Mouse (Mus musculus): Measurements from ENCODE around the gene Lcn6. TPM values are rescaled to one million over a fixed set of nuclear protein-coding genes. Genes with fewer than 3 reads are reported as not detected.

The Lcn6 gene
- polyA plus RNA-seq, 1 experiment from 2014 or later = not detected

- Histone ChIP-seq H3K4me1 (ENCODE audit: control insufficient read depth, insufficient read depth, low read length) (no peaks in the 10 kb centered on the region), H3K36me3 (ENCODE audit: control insufficient read depth, insufficient read depth, low read length) (no peaks in the 10 kb centered on the region), H3K9ac (ENCODE audit: low read length) (no peak within 1 kb of the TSS), H3K27ac (ENCODE audit: low read length) (no peak within 1 kb of the TSS), H3K4me2 (ENCODE audit: low read depth, low read length) (no peak within 1 kb of the TSS), H3K4me3 (replicated peaks; ENCODE audit: low read length) (no peak within 1 kb of the TSS), H3K9me3 (replicated peaks; ENCODE audit: control insufficient read depth, low read length) (no peaks in the 10 kb centered on the region), H3K27me3 (ENCODE audit: control insufficient read depth, insufficient read depth, low read length) (no peaks in the 10 kb centered on the region)
- no peak for ATAC-seq (ENCODE audit: insufficient read depth, low FRiP score)
Measured at GRCm38 (mm10) chr2:25657652-25658051, 18.9 kb upstream of the Lcn6 start, which contains the start of gene Lcn5. TSS of gene Lcn5 (plus strand) at chr2:25657952.

DNA sequence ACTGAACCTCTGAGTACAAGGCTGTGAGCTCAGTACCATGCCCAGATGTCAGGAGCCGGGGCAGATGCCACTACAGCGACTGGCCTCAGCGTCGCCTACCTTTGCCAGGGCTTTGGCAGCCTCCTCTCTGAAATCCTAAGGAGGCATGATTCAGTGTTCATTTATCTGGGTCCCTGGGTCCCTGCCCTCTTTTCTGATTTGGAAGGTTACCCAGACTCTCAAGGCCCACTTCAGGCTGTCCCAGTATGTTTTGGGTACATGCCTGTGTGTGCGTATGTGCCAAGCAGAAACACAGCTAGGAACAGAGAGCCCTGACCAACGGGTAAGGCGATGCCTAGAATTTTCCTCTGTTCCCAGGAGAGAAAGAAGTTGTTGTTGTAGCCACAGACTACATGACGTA, 16.3 kb upstream of the Lcn6 start:
- no peak overlapping the region for H3K4me3 ChIP-seq (replicated peaks; ENCODE audit: low read length)

DNA sequence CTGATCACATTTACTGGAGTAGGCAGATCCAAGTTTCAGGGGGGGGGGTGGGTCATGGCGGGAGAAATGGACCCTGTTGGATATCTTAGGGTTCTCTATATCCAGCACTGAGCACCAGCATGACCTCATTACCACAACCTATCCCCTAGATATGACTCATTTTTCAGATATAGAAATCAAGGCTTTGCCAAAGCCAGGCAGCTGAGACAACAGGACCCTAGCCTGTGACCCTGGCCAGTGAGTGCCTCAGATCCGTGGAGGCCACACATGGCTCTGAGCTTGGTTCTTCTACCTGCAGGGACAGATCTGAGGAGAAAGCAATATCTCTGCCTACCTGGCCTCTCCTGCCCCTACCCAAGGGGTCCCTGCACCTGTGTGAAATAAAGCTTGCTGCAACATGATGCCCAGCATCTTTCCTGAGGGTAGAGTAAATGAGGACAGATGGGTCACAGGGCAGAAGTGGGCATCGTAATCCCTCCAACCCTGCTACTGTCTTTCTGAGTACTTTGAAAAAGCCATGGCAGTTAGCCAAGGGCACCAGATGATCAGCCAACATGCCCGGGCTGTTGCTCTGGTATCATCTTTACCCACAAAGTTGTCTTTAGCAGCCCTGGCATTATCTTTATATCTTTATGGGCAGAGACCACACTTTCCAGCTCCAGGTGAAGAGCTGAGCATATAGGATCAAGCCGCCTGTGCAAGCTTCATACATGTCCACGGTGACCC, 15.2 kb upstream of the Lcn6 start:
- WGBS = 75% methylated on average over 6 of the region's 6 CpGs
- no peak for ATAC-seq (ENCODE audit: insufficient read depth, low FRiP score)
- H3K27ac ChIP-seq (ENCODE audit: low read length) = no peak overlapping the region
- no peaks in the 10 kb centered on the region for H3K27me3 ChIP-seq (ENCODE audit: control insufficient read depth, insufficient read depth, low read length)
- H3K4me2 ChIP-seq (ENCODE audit: low read depth, low read length) = no peak overlapping the region
- no peaks in the 10 kb centered on the region for H3K36me3 ChIP-seq (ENCODE audit: control insufficient read depth, insufficient read depth, low read length)
- H3K4me1 ChIP-seq (ENCODE audit: control insufficient read depth, insufficient read depth, low read length) = no peaks in the 10 kb centered on the region
- H3K9ac ChIP-seq (ENCODE audit: low read length) = no peak overlapping the region
- no peak overlapping the region for H3K4me3 ChIP-seq (replicated peaks; ENCODE audit: low read length)
- no peaks in the 10 kb centered on the region for H3K9me3 ChIP-seq (replicated peaks; ENCODE audit: control insufficient read depth, low read length)

More for the DNA sequence above, 16.3 kb upstream of the Lcn6 start:
- H3K9ac ChIP-seq (ENCODE audit: low read length) = no peak overlapping the region
- no peak overlapping the region for H3K4me2 ChIP-seq (ENCODE audit: low read depth, low read length)
- H3K9me3 ChIP-seq (replicated peaks; ENCODE audit: control insufficient read depth, low read length) = no peaks in the 10 kb centered on the region
- no peaks in the 10 kb centered on the region for H3K27me3 ChIP-seq (ENCODE audit: control insufficient read depth, insufficient read depth, low read length)
- H3K4me1 ChIP-seq (ENCODE audit: control insufficient read depth, insufficient read depth, low read length) = no peaks in the 10 kb centered on the region
- WGBS = 82% methylated on average over 8 of the region's 8 CpGs
- no peak overlapping the region for H3K27ac ChIP-seq (ENCODE audit: low read length)
- H3K36me3 ChIP-seq (ENCODE audit: control insufficient read depth, insufficient read depth, low read length) = no peaks in the 10 kb centered on the region
- ATAC-seq (ENCODE audit: insufficient read depth, low FRiP score) = no peak

GRCm38 (mm10) chr2:25663511-25663910, 13.1 kb upstream of the Lcn6 start:
- Histone ChIP-seq H3K4me1 (ENCODE audit: control insufficient read depth, insufficient read depth, low read length) (no peaks in the 10 kb centered on the region), H3K27me3 (ENCODE audit: control insufficient read depth, insufficient read depth, low read length) (no peaks in the 10 kb centered on the region), H3K4me3 (replicated peaks; ENCODE audit: low read length) (no peak overlapping the region), H3K9me3 (replicated peaks; ENCODE audit: control insufficient read depth, low read length) (no peaks in the 10 kb centered on the region), H3K4me2 (ENCODE audit: low read depth, low read length) (no peak overlapping the region), H3K9ac (ENCODE audit: low read length) (no peak overlapping the region), H3K27ac (ENCODE audit: low read length) (no peak overlapping the region), H3K36me3 (ENCODE audit: control insufficient read depth, insufficient read depth, low read length) (no peaks in the 10 kb centered on the region)
- no peak for ATAC-seq (ENCODE audit: insufficient read depth, low FRiP score)
- WGBS = 61% methylated on average over 1 of the region's 1 CpGs

GRCm38 (mm10) chr2:25664125-25664524, 12.5 kb upstream of the Lcn6 start:
- no peak overlapping the region for H3K4me2 ChIP-seq (ENCODE audit: low read depth, low read length)
- no peak for ATAC-seq (ENCODE audit: insufficient read depth, low FRiP score)
- no peaks in the 10 kb centered on the region for H3K9me3 ChIP-seq (replicated peaks; ENCODE audit: control insufficient read depth, low read length)
- H3K27me3 ChIP-seq (ENCODE audit: control insufficient read depth, insufficient read depth, low read length) = no peaks in the 10 kb centered on the region
- no peak overlapping the region for H3K9ac ChIP-seq (ENCODE audit: low read length)
- 81% methylated on average over 5 of the region's 5 CpGs for WGBS
- H3K4me3 ChIP-seq (replicated peaks; ENCODE audit: low read length) = no peak overlapping the region
- no peak overlapping the region for H3K27ac ChIP-seq (ENCODE audit: low read length)
- H3K4me1 ChIP-seq (ENCODE audit: control insufficient read depth, insufficient read depth, low read length) = no peaks in the 10 kb centered on the region
- no peaks in the 10 kb centered on the region for H3K36me3 ChIP-seq (ENCODE audit: control insufficient read depth, insufficient read depth, low read length)

- H3K4me3 ChIP-seq (replicated peaks; ENCODE audit: low read length) = no peak overlapping the region
- no peaks in the 10 kb centered on the region for H3K36me3 ChIP-seq (ENCODE audit: control insufficient read depth, insufficient read depth, low read length)
- H3K27ac ChIP-seq (ENCODE audit: low read length) = no peak overlapping the region
- no peaks in the 10 kb centered on the region for H3K4me1 ChIP-seq (ENCODE audit: control insufficient read depth, insufficient read depth, low read length)
- no peak overlapping the region for H3K9ac ChIP-seq (ENCODE audit: low read length)
- no peaks in the 10 kb centered on the region for H3K9me3 ChIP-seq (replicated peaks; ENCODE audit: control insufficient read depth, low read length)
- 79% methylated on average over 1 of the region's 1 CpGs for WGBS
- no peaks in the 10 kb centered on the region for H3K27me3 ChIP-seq (ENCODE audit: control insufficient read depth, insufficient read depth, low read length)
- ATAC-seq (ENCODE audit: insufficient read depth, low FRiP score) = no peak
- H3K4me2 ChIP-seq (ENCODE audit: low read depth, low read length) = no peak overlapping the region
Measured at GRCm38 (mm10) chr2:25666516-25666915, 10.1 kb upstream of the Lcn6 start.

DNA sequence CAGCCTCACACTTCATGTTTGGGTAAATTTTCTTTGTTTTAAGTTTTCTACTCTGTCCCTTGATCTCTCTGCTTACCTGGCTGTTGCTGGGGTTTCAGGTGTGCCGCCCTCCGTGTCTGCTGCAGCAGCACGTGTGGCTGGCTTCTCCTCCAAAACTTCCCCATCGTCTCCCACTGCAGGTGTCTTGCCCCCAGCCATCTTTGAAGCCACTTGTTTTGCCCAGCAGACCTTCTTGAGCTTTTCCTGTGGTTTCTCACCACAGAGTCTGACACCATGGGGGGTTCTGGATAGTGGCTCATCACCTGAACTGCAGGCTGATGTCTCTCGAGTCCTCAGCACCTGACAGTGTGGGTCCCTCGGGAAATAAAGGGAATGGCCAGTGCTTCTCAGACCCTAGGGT, 3.0 kb downstream of the Lcn6 start:
- no peak overlapping the region for H3K9ac ChIP-seq (ENCODE audit: low read length)
- H3K27me3 ChIP-seq (ENCODE audit: control insufficient read depth, insufficient read depth, low read length) = no peaks in the 10 kb centered on the region
- no peak overlapping the region for H3K4me3 ChIP-seq (replicated peaks; ENCODE audit: low read length)
- H3K27ac ChIP-seq (ENCODE audit: low read length) = no peak overlapping the region
- no peak for ATAC-seq (ENCODE audit: insufficient read depth, low FRiP score)
- H3K4me1 ChIP-seq (ENCODE audit: control insufficient read depth, insufficient read depth, low read length) = no peaks in the 10 kb centered on the region
- H3K4me2 ChIP-seq (ENCODE audit: low read depth, low read length) = no peak overlapping the region
- H3K9me3 ChIP-seq (replicated peaks; ENCODE audit: control insufficient read depth, low read length) = no peaks in the 10 kb centered on the region
- no peaks in the 10 kb centered on the region for H3K36me3 ChIP-seq (ENCODE audit: control insufficient read depth, insufficient read depth, low read length)
- 72% methylated on average over 6 of the region's 6 CpGs for WGBS

DNA sequence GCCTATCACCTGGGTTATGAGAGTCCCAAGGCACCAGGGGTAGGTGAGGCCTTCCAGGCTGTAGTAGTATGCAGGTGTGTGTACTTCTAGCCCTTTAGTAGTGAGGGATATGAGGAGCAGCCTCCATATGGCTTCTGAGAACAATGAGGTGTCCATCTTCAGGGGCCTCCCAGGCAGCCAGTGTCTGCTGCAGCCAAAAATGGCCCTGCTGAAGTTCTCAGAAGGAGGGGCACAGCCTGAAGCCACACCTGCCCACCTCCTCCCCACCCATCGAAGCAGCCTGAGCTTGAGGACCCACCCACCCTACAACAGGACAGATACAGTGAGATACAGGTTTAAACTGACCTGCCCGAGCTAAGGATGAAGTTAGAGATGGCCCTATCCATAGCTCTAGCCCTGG, 5.8 kb downstream of the Lcn6 start, which contains the start of gene Lcn10:
Gene Lcn10 (plus strand): TSS at position 301 of the 400 bp plus-strand sequence.
- Histone ChIP-seq H3K4me2 (ENCODE audit: low read depth, low read length) (no peak within 1 kb of the TSS), H3K4me3 (replicated peaks; ENCODE audit: low read length) (no peak within 1 kb of the TSS), H3K27ac (ENCODE audit: low read length) (no peak within 1 kb of the TSS), H3K9ac (ENCODE audit: low read length) (no peak within 1 kb of the TSS), H3K9me3 (replicated peaks; ENCODE audit: control insufficient read depth, low read length) (no peaks in the 10 kb centered on the region), H3K36me3 (ENCODE audit: control insufficient read depth, insufficient read depth, low read length) (no peaks in the 10 kb centered on the region), H3K4me1 (ENCODE audit: control insufficient read depth, insufficient read depth, low read length) (no peaks in the 10 kb centered on the region), H3K27me3 (ENCODE audit: control insufficient read depth, insufficient read depth, low read length) (no peaks in the 10 kb centered on the region)
- WGBS = 57% methylated on average over 2 of the region's 2 CpGs
- no peak for ATAC-seq (ENCODE audit: insufficient read depth, low FRiP score)

DNA sequence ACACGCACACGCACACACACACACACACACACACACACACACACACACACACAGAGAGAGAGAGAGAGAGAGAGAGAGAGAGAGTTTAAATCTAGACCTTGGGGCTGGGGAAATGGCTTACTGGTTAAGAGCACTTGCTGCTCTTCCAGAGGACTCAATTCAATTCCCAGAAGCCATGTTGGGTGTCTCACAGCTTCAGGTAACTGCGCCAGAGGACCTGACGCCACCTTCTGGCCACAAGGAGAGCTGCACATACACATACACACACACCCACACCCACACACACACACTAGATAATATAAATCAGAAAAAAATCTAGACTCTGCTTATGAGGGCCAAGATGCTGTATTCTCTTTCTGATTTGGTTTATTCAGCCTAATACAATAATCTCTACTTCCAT, 10.4 kb downstream of the Lcn6 start:
- H3K36me3 ChIP-seq (ENCODE audit: control insufficient read depth, insufficient read depth, low read length) = no peaks in the 10 kb centered on the region
- H3K4me2 ChIP-seq (ENCODE audit: low read depth, low read length) = no peak overlapping the region
- 62% methylated on average over 4 of the region's 4 CpGs for WGBS
- no peak overlapping the region for H3K27ac ChIP-seq (ENCODE audit: low read length)
- H3K27me3 ChIP-seq (ENCODE audit: control insufficient read depth, insufficient read depth, low read length) = no peaks in the 10 kb centered on the region
- H3K4me3 ChIP-seq (replicated peaks; ENCODE audit: low read length) = no peak overlapping the region
- no peaks in the 10 kb centered on the region for H3K4me1 ChIP-seq (ENCODE audit: control insufficient read depth, insufficient read depth, low read length)
- no peaks in the 10 kb centered on the region for H3K9me3 ChIP-seq (replicated peaks; ENCODE audit: control insufficient read depth, low read length)
- H3K9ac ChIP-seq (ENCODE audit: low read length) = no peak overlapping the region
- ATAC-seq (ENCODE audit: insufficient read depth, low FRiP score) = no peak

Data from stomach, embryonic 16.5 days (tissue).